Mouse (Mus musculus): ENCODE measurements around the gene Hoxc5. TPM values are rescaled to one million over a fixed set of nuclear protein-coding genes. Genes with fewer than 3 reads are reported as not detected.

Hoxc5 gene
- polyA plus RNA-seq, 1 experiment from 2014 or later = not detected

DNA sequence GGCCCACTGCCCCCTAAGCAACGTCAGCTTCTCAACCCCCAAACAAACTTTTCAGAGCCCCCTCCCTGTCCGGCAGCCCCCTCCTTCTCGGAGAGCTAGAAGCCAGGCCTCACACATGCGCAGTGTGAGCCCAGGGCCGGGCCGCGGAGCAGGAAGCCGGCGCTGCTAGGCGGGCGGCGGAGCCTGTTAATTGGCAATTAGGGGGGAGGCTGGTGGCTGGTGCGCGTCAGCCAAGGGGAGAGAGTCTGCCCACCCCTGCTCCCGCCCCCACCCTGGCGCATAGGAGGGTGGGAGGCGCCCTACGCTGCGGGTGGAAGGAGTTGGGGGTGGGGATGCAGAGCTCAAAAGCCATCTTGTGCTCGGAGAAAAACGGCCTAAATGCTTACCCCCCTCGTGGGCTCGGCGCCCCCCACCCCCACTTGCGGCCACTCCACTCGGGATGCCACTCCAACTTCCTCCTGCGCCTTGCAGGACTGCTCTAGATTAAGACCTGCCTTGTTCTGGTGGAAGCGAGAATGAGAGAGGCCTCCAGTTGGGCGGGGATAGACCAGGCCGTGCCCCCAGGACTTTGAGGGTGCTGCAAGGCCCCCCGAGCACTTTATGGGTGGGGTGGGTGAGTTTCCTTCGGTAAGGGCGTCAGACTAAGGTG, 32.1 kb downstream of the Hoxc5 start:
- peak overlapping the region; percentile 58 for H3K4me2 ChIP-seq
- H3K27ac ChIP-seq = no peak overlapping the region
- H3K9me3 ChIP-seq (replicated peaks) = no peaks in the 10 kb centered on the region
- H3K27me3 ChIP-seq = peaks cover 100% of the 10 kb centered on the region
- peaks cover 9% of the 10 kb centered on the region for H3K4me1 ChIP-seq
- no peaks in the 10 kb centered on the region for H3K36me3 ChIP-seq (ENCODE audit: poor library complexity, severe bottlenecking)
- H3K9ac ChIP-seq = 0 out of 2 replicates have a peak overlapping the region, but pooled peaks have one; percentile 40
- WGBS = under 1% methylated on average over 27 of the region's 33 CpGs
- H3K4me3 ChIP-seq = peak overlapping the region; percentile 29
- ATAC-seq = peak; percentile 80

DNA sequence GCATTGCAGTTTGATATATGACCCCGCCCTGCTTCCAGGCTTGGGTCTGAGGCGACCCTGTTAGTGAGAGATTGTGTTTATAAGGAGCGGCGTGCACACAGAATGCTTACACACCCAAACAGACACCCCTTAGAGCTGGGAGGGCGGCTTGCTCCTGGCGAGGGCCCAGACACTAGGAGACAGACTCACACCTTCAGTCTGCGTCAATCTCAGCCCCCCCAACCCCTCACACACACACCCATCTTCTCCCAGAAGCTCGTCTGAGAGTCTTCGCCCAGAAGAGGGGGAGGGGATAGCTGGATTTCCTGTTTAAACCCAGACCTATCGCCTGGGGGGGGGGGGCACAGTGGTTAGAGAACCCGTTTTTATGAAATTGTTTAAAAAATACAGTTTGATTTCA, 32.7 kb downstream of the Hoxc5 start:
- Histone ChIP-seq H3K27me3 (peaks cover 100% of the 10 kb centered on the region), H3K4me1 (peaks cover 9% of the 10 kb centered on the region), H3K9ac (no peak overlapping the region), H3K27ac (no peak overlapping the region), H3K4me3 (no peak overlapping the region), H3K9me3 (replicated peaks) (no peaks in the 10 kb centered on the region), H3K4me2 (no peak overlapping the region), H3K36me3 (ENCODE audit: poor library complexity, severe bottlenecking) (no peaks in the 10 kb centered on the region)
- no peak for ATAC-seq
- 3% methylated on average over 11 of the region's 11 CpGs for WGBS

DNA sequence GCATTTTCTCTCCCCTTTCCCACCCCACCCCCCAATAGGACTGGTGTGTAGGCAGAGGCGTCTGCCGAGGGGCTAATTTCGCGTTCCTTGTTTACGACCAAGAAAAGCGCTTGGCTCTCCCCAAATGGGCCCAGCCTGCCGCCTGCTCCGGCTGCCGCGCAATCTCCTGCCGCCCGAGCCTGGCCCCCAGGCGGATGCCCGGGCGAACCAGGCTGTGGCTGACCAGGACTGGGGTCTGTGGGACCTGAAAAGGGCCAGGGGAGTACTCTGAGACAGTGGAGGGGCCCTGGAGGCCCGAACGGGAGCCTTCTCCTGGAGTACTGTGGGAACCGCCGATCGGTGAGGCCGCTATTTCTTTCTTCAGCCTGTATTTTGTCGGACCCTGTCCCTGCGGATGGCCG, 33.3 kb downstream of the Hoxc5 start:
- H3K4me2 ChIP-seq = no peak overlapping the region
- no peaks in the 10 kb centered on the region for H3K9me3 ChIP-seq (replicated peaks)
- no peak overlapping the region for H3K27ac ChIP-seq
- peaks cover 100% of the 10 kb centered on the region for H3K27me3 ChIP-seq
- H3K9ac ChIP-seq = no peak overlapping the region
- peaks cover 9% of the 10 kb centered on the region for H3K4me1 ChIP-seq
- no peaks in the 10 kb centered on the region for H3K36me3 ChIP-seq (ENCODE audit: poor library complexity, severe bottlenecking)
- no peak for ATAC-seq
- H3K4me3 ChIP-seq = 0 out of 2 replicates have a peak overlapping the region, but pooled peaks have one; percentile 12
- under 1% methylated on average over 24 of the region's 24 CpGs for WGBS

DNA sequence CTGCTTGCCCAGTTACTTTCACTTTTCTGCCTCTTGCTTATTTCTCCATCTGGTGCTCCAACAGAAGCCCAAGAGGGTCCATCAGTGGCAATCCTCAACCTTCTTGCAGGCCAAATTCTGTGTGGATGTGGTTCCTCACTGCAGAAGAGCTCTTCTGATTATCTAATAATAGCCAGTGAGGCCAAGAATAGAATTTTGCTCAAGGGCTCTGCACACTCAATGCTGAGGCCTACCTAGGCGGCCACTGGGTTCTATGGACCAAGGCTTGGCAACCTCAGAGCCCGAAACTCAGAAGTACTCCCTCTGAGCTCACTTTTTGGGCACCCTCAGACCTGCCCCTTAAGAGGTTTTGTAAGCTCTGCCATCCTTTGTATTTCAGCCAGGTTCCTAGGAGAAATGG, 34.1 kb downstream of the Hoxc5 start:
- Histone ChIP-seq H3K4me1 (peaks cover 9% of the 10 kb centered on the region), H3K27me3 (peaks cover 100% of the 10 kb centered on the region), H3K4me2 (no peak overlapping the region), H3K9me3 (replicated peaks) (no peaks in the 10 kb centered on the region), H3K27ac (no peak overlapping the region), H3K9ac (no peak overlapping the region), H3K4me3 (no peak overlapping the region), H3K36me3 (ENCODE audit: poor library complexity, severe bottlenecking) (no peaks in the 10 kb centered on the region)
- ATAC-seq = no peak
- WGBS = 6% methylated on average over 2 of the region's 2 CpGs

DNA sequence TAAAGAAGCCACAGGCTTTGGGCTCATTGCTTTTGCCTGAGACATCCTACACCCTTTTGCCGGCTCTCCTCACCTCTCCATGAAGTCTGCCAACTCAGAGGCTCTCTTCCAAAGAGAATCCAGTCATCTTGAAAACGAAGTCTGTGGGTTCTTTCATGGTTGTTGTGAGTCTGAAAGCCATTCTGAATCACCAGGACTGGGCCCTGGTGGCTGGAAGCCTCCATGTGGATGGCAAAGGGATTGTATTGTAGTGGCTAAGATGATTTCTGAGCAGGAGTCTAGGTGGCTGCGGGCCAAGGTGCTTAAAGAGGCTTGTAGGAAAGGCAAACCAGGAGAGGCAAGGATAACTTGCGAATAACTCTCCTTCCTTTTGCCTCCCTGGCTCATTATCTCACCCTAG, 34.9 kb downstream of the Hoxc5 start:
- ATAC-seq = no peak
- no peak overlapping the region for H3K4me3 ChIP-seq
- no peaks in the 10 kb centered on the region for H3K36me3 ChIP-seq (ENCODE audit: poor library complexity, severe bottlenecking)
- H3K27ac ChIP-seq = no peak overlapping the region
- H3K27me3 ChIP-seq = peaks cover 100% of the 10 kb centered on the region
- peaks cover 9% of the 10 kb centered on the region for H3K4me1 ChIP-seq
- H3K9ac ChIP-seq = no peak overlapping the region
- H3K9me3 ChIP-seq (replicated peaks) = no peaks in the 10 kb centered on the region
- WGBS = 4% methylated on average over 4 of the region's 4 CpGs
- H3K4me2 ChIP-seq = no peak overlapping the region

DNA sequence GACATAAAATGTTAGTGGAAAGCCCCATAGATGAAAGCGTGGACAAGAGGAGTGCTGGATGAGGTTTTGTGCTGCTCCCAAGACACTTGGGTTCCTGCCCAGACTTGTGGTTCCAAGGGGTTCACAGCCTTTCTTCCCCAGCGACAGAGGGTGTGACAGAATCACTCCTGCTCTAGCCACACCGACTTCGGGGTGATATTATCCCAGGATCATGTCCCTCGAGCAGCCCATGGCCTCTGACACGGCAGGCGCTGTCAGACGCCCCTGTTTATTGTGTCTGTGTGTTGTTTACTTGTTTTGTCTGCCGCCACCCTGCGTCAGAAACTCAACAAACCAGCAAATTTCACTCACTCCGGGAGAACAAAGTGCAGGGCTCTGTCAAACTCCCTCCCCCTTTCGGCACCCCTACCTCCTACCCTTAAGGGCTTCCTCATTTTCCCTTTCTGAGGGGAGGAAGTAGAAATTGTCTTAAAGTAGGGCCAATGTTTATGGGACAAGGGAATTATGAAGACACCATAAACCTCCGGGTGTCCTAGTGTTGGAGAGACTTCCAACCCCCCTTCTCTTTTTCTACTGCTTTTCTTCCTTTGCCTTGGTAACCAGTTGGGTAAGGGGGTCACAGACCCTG, 35.7 kb downstream of the Hoxc5 start:
- Histone ChIP-seq H3K4me1 (peaks cover 9% of the 10 kb centered on the region), H3K27me3 (peaks cover 100% of the 10 kb centered on the region), H3K4me3 (no peak overlapping the region), H3K4me2 (no peak overlapping the region), H3K27ac (no peak overlapping the region), H3K36me3 (ENCODE audit: poor library complexity, severe bottlenecking) (no peaks in the 10 kb centered on the region), H3K9me3 (replicated peaks) (no peaks in the 10 kb centered on the region), H3K9ac (no peak overlapping the region)
- ATAC-seq = no peak
- under 1% methylated on average over 13 of the region's 13 CpGs for WGBS

DNA sequence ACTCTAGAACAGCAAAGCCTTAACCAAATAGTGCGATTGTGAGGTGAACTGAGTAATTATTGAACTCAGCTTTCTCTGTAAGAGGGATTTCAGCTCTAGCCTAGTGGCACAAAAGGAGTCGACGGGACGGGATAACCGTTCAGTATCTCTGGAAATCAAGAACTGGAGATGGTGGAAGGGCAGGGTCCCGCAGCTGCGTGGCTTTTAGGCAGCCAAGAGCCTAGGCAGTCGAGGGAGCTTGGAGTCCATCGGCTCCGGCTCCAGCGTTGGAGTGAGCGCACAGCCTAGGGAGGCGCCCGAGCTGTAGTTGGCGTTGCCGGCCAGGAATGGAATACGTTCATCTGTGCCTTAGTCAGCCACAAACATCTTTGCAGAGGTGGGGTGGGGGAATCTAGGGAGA, 38.1 kb downstream of the Hoxc5 start:
- Histone ChIP-seq H3K36me3 (ENCODE audit: poor library complexity, severe bottlenecking) (no peaks in the 10 kb centered on the region), H3K4me2 (no peak overlapping the region), H3K27me3 (peaks cover 100% of the 10 kb centered on the region), H3K27ac (no peak overlapping the region), H3K4me3 (no peak overlapping the region), H3K9me3 (replicated peaks) (no peaks in the 10 kb centered on the region), H3K4me1 (no peaks in the 10 kb centered on the region), H3K9ac (no peak overlapping the region)
- 1% methylated on average over 17 of the region's 17 CpGs for WGBS
- no peak for ATAC-seq

DNA sequence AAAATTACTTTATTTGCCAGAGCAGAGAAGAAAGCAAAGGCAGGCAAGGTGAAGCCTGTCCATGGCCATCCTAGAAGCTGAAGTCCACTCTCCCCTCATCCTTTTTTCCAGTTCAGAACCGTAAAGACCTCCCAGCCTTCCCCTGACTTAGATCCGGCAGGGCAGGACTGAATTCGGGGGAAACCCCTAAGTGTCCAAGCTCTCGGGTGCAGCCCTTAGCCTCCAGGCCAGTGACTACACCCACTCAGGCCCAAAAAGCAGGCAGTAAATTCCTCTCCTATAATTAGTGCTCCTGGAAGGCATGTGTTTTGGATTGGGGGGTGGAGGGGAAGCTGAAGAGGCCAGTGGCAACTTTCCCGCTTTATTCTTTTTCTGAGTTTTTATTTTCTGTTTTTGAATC, 38.6 kb downstream of the Hoxc5 start:
- H3K4me1 ChIP-seq = no peaks in the 10 kb centered on the region
- no peaks in the 10 kb centered on the region for H3K36me3 ChIP-seq (ENCODE audit: poor library complexity, severe bottlenecking)
- H3K27ac ChIP-seq = no peak overlapping the region
- ATAC-seq = no peak
- H3K9me3 ChIP-seq (replicated peaks) = no peaks in the 10 kb centered on the region
- 1% methylated on average over 5 of the region's 5 CpGs for WGBS
- H3K9ac ChIP-seq = no peak overlapping the region
- H3K4me2 ChIP-seq = no peak overlapping the region
- peaks cover 100% of the 10 kb centered on the region for H3K27me3 ChIP-seq
- H3K4me3 ChIP-seq = no peak overlapping the region

DNA sequence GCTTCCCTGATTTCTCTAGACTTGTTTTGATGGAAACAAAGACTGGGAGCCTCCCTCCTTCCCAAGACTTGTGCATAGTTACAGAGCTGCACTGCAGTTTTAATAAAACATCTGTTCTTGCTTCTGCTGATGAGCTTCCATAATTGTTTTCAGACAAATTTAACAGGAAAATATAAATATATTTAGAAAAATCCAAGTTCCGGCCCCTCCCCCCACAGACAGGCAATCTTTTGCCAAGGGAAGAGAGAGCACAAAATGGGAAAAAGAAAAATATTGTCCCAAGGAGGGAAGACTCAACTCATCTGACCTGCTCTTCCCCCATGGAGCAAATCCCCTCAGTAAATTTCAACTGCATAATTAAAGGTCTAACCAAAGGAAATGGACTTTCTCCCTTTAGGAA, 39.1 kb downstream of the Hoxc5 start:
- Histone ChIP-seq H3K36me3 (ENCODE audit: poor library complexity, severe bottlenecking) (no peaks in the 10 kb centered on the region), H3K4me1 (no peaks in the 10 kb centered on the region), H3K9me3 (replicated peaks) (no peaks in the 10 kb centered on the region; the same call in 1 of the 2 replicates), H3K27me3 (peaks cover 100% of the 10 kb centered on the region), H3K27ac (no peak overlapping the region), H3K9ac (no peak overlapping the region), H3K4me2 (no peak overlapping the region), H3K4me3 (no peak overlapping the region)
- WGBS = 15% methylated on average over 1 of the region's 1 CpGs
- no peak for ATAC-seq

DNA sequence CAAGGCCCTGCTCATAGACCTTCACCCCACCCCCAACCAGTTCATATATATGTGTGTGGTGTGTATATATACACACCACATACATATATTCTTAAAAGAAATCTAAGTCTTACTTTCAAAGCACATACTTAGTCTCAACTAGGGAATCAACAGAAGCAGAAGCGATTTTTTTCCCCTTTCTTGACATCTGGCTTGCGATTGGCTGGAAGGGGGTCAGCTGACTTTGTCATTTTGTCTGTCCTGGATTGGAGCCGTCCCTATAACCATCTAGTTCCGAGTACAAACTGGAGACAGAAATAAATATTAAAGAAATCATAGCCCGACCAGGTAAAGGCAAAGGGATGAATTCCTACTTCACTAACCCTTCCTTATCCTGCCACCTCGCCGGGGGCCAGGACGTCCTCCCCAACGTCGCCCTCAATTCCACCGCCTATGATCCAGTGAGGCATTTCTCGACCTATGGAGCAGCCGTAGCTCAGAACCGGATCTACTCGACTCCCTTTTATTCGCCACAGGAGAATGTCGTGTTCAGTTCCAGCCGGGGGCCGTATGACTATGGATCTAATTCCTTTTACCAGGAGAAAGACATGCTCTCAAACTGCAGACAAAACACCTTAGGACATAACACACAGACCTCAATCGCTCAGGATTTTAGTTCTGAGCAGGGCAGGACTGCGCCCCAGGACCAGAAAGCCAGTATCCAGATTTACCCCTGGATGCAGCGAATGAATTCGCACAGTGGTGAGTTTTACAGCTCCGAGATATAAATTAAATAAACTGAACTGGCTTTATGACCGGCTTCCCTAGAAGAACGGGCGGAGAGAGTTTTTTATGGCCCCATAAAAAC, 42.2 kb downstream of the Hoxc5 start:
- no peak overlapping the region for H3K9ac ChIP-seq
- no peak overlapping the region for H3K4me2 ChIP-seq
- H3K9me3 ChIP-seq (replicated peaks) = no peaks in the 10 kb centered on the region; the same call in 1 of the 2 replicates
- peaks cover 99% of the 10 kb centered on the region for H3K27me3 ChIP-seq
- WGBS = 1% methylated on average over 27 of the region's 27 CpGs
- ATAC-seq = no peak
- H3K4me3 ChIP-seq = no peak overlapping the region
- peaks cover 6% of the 10 kb centered on the region; the same call in 1 of the 2 replicates for H3K4me1 ChIP-seq
- H3K36me3 ChIP-seq (ENCODE audit: poor library complexity, severe bottlenecking) = no peaks in the 10 kb centered on the region
- H3K27ac ChIP-seq = no peak overlapping the region

DNA sequence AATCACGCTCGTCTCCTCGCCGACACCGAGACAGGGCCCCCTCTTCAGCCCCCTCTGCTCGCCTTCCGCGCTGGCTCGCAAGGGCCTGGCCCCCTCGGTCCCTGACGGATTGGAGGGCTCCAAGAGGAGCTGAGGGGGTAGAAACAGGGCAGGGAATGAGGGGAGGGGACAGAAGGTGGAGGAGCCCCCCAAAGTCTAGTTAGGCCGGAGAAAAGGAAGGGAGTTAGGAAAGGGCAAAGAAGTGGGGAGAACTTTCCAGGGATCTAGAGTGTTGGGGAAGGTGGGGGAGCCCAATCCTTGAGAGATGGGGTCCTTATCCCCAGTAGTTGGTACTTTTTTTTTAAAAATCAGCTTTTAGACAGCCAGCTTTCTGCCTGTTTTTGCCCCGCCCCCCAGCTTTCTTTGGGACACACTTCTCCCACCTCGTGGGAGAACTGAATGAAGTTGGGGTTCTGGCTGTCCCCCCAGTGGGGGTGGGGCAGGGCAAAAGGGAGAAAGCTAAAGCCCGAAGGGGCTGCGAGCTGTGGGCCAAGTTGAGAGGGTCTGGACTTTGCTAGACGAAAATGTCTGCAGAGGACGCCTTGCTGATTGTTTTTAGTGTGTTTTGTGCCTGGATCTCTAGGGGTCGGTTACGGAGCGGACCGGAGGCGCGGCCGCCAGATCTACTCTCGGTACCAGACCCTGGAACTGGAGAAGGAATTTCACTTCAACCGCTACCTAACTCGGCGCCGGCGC, 43.0 kb downstream of the Hoxc5 start:
- Histone ChIP-seq H3K9ac (no peak overlapping the region), H3K4me1 (peaks cover 6% of the 10 kb centered on the region; the same call in 1 of the 2 replicates), H3K4me3 (no peak overlapping the region), H3K27ac (no peak overlapping the region), H3K4me2 (no peak overlapping the region), H3K9me3 (replicated peaks) (no peaks in the 10 kb centered on the region; the same call in 1 of the 2 replicates), H3K27me3 (peaks cover 99% of the 10 kb centered on the region), H3K36me3 (ENCODE audit: poor library complexity, severe bottlenecking) (no peaks in the 10 kb centered on the region)
- WGBS = under 1% methylated on average over 31 of the region's 31 CpGs
- no peak for ATAC-seq
